Mouse (Mus musculus) urinary bladder, postnatal 14 days (tissue): ENCODE measurements around the gene Abcb1a.
"Not testable (repeated sequence)": the region's sequence is repeated elsewhere in the genome, so short reads cannot be mapped to it uniquely, and the experiment has no call there.

Source experiments
- DNase-seq: peaks from one replicate; pipeline ENCODE4 v3.0.0; 2021; ENCODE audit warnings: low spot score

Abcb1a gene

GRCm38 (mm10) chr5:8727760-8728159 is 67.9 kb downstream of the Abcb1a start:
- DNase-seq, result no peak

GRCm38 (mm10) chr5:8732639-8733038 is 72.8 kb downstream of the Abcb1a start:
- no peak for DNase-seq

DNA sequence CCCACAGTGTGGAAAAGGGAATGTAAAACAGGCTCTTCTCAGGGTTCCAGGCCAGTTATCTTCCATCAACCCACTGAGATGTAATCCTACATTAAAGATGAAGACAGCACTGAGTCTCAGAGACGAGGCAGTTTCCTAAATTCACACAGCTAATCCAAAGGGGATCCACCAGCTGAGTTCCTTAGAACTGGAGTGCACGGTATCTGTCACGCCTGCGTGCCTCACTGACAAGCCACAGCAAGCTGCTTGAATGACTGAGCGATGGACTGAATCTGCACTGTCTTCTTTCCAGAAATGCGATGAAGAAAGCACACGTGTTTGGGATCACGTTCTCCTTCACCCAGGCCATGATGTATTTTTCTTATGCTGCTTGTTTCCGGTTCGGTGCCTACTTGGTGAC is 73.4 kb downstream of the Abcb1a start:
- DNase-seq, result not testable (repeated sequence)

GRCm38 (mm10) chr5:8736389-8736788 is 76.5 kb downstream of the Abcb1a start:
- DNase-seq, result no peak

DNA sequence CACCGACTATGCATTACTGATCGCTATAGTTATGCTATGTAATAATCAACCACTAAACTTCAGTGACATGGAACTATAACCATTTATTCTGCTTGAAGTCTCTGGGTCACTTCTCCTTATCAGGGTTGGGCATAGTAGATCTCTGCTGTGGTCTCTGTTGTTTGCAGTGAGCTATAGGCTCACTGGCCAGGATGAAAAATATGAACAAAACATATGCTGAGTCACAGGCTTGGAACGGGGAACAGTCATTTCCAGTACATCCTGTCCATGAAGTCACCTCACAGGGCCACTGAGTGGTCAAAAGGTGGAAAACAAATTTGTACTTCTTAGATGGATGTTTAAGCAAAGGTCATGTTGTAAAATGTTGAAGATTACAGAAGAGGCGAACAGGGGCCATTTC is 77.2 kb downstream of the Abcb1a start:
- DNase-seq, result no peak

DNA sequence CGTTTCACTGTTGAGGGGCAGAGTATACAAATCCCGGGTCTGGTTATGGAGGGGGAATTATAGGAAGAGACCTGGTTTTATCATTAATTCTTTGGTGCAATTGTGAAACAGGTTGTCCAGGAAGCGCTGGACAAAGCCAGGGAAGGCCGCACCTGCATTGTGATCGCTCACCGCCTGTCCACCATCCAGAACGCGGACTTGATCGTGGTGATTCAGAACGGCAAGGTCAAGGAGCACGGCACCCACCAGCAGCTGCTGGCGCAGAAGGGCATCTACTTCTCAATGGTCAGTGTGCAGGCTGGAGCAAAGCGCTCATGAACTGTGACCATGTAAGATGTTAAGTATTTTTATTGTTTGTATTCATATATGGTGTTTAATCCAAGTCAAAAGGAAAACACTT is 87.4 kb downstream of the Abcb1a start:
- DNase-seq, result not testable (repeated sequence)

GRCm38 (mm10) chr5:8772866-8773265 is 113.0 kb downstream of the Abcb1a start:
- DNase-seq, result no peak

DNA sequence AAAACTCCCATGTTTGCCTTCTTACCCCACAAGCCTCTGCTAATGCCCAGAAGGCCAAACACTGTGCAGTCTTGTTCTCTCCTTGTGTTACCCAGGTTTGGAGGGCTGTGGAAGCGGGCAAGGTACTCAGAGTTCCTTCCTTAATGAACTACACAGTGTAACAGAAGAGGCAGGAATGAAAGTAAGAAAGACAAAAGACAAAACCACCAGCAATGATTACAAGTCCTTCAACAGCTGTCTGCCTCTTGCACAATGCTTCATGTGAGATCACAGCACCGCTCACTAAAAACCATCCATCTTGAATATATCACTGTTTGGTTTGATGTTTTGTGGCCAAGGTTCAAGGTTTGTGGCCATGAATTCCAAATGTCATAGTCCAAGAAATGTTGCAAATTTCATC is 118.4 kb downstream of the Abcb1a start:
- no peak for DNase-seq

GRCm38 (mm10) chr5:8778751-8779150 is 118.9 kb downstream of the Abcb1a start:
- DNase-seq, result no peak

- no peak for DNase-seq
These were observed 132.4 kb downstream of the Abcb1a start for GRCm38 (mm10) chr5:8792281-8792680.
